Mouse (Mus musculus): Measurements from ENCODE around the gene Phospho1. TPM values are rescaled to one million over a fixed set of nuclear protein-coding genes. Genes with fewer than 3 reads are reported as not detected.

Phospho1 gene
- polyA plus RNA-seq, 1 experiment from 2014 or later = 4.6 TPM

- Histone ChIP-seq H3K27ac (no peak overlapping the region), H3K36me3 (no peaks in the 10 kb centered on the region), H3K4me1 (peaks cover 30% of the 10 kb centered on the region), H3K27me3 (peaks cover 96% of the 10 kb centered on the region), H3K9me3 (no peaks in the 10 kb centered on the region), H3K4me2 (no peak overlapping the region), H3K4me3 (no peak overlapping the region), H3K9ac (no peak overlapping the region)
- 75% methylated on average over 11 of the region's 11 CpGs for WGBS
- ATAC-seq (ENCODE audit: insufficient number of reproducible peaks, insufficient read depth, low FRiP score, low TSS enrichment, low read depth) = no peak
Measured at GRCm38 (mm10) chr11:95828181-95828964, 4.1 kb downstream of the Phospho1 start.

DNA sequence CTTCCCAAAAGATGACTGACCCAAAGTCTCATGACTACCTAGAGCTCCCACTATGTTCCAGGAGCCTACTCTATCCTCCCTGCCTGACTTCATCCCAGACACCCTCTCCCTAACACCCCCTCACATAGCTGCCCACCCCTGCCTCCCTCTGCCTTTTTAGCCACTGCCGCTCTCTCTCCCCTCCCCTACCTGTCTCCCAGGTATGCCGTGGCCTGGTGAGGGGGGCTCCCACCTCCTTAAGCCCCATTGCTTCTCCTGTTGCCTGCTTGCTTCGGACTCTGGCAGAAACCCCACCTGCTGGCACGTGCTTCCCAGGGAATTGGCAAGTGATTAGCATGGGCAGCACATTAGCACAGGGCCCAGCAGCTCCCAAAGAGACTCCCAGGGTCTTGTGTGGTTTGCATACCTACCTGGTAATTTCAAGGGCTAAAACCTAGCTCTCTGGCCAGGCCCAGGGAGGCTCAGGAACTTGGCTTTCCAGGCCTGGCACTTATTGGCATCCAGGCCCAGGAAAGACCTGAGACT is 5.3 kb downstream of the Phospho1 start:
- no peak for ATAC-seq (ENCODE audit: insufficient number of reproducible peaks, insufficient read depth, low FRiP score, low TSS enrichment, low read depth)
- 0 out of 2 replicates have a peak overlapping the region, but pooled peaks have one; percentile 61 for H3K9ac ChIP-seq
- H3K36me3 ChIP-seq = no peaks in the 10 kb centered on the region
- WGBS = 35% methylated on average over 4 of the region's 4 CpGs
- H3K9me3 ChIP-seq = no peaks in the 10 kb centered on the region
- H3K27me3 ChIP-seq = peaks cover 98% of the 10 kb centered on the region
- H3K4me1 ChIP-seq = peaks cover 39% of the 10 kb centered on the region
- peak overlapping the region; percentile 36 for H3K4me3 ChIP-seq
- H3K27ac ChIP-seq = no peak overlapping the region
- peak overlapping the region; percentile 60; the same call in 1 of the 2 replicates for H3K4me2 ChIP-seq

DNA sequence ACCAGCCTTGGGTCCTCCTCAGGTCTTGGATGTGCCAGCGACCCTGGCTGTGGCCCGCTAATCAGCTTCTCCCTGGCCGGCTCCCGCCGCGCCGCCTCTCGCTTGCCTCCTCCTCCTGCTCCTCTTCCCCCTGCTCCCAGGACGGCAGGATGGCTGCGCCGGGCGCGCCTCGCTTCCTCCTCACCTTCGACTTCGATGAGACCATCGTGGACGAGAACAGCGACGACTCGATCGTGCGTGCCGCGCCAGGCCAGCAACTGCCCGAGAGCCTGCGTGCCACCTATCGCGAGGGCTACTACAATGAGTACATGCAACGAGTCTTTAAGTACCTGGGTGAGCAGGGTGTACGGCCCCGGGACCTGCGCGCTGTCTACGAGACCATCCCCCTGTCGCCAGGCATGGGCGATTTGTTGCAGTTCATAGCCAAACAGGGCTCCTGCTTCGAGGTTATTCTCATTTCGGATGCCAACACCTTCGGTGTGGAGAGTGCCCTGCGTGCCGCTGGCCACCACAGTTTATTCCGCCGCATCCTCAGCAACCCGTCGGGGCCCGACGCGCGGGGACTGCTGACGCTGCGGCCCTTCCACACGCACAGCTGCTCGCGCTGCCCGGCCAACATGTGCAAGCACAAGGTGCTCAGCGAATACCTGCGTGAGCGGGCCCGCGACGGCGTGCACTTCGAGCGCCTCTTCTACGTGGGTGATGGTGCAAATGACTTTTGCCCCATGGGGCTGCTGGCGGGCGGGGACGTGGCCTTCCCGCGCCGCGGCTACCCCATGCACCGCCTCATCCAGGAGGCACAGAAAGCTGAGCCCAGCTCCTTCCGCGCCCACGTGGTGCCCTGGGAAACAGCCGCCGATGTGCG is 6.3 kb downstream of the Phospho1 start:
- H3K4me3 ChIP-seq = peak overlapping the region; percentile 36
- H3K4me1 ChIP-seq = peaks cover 37% of the 10 kb centered on the region
- WGBS = 2% methylated on average over 80 of the region's 80 CpGs
- H3K36me3 ChIP-seq = no peaks in the 10 kb centered on the region
- no peaks in the 10 kb centered on the region for H3K9me3 ChIP-seq
- H3K27ac ChIP-seq = no peak overlapping the region
- peak overlapping the region; percentile 60 for H3K4me2 ChIP-seq
- H3K27me3 ChIP-seq = peaks cover 98% of the 10 kb centered on the region
- peak overlapping the region; percentile 61 for H3K9ac ChIP-seq
- ATAC-seq (ENCODE audit: insufficient number of reproducible peaks, insufficient read depth, low FRiP score, low TSS enrichment, low read depth) = no peak

GRCm38 (mm10) chr11:95831276-95831619 is 6.9 kb downstream of the Phospho1 start:
- Histone ChIP-seq H3K4me2 (peak overlapping the region; percentile 60), H3K36me3 (no peaks in the 10 kb centered on the region), H3K4me3 (peak overlapping the region; percentile 36), H3K27me3 (peaks cover 99% of the 10 kb centered on the region), H3K27ac (no peak overlapping the region), H3K4me1 (peaks cover 37% of the 10 kb centered on the region), H3K9ac (0 out of 2 replicates have a peak overlapping the region, but pooled peaks have one; percentile 61), H3K9me3 (no peaks in the 10 kb centered on the region)
- WGBS = 3% methylated on average over 10 of the region's 10 CpGs
- ATAC-seq (ENCODE audit: insufficient number of reproducible peaks, insufficient read depth, low FRiP score, low TSS enrichment, low read depth) = no peak

- 3% methylated on average over 15 of the region's 15 CpGs for WGBS
- H3K4me1 ChIP-seq = peaks cover 41% of the 10 kb centered on the region
- H3K9me3 ChIP-seq = no peaks in the 10 kb centered on the region
- no peaks in the 10 kb centered on the region for H3K36me3 ChIP-seq
- peak overlapping the region; percentile 60 for H3K4me2 ChIP-seq
- peak overlapping the region; percentile 36 for H3K4me3 ChIP-seq
- H3K27me3 ChIP-seq = peaks cover 99% of the 10 kb centered on the region
- no peak overlapping the region for H3K27ac ChIP-seq
- ATAC-seq (ENCODE audit: insufficient number of reproducible peaks, insufficient read depth, low FRiP score, low TSS enrichment, low read depth) = no peak
- H3K9ac ChIP-seq = 0 out of 2 replicates have a peak overlapping the region, but pooled peaks have one; percentile 61
Measured at GRCm38 (mm10) chr11:95831641-95832040, 7.3 kb downstream of the Phospho1 start.

DNA sequence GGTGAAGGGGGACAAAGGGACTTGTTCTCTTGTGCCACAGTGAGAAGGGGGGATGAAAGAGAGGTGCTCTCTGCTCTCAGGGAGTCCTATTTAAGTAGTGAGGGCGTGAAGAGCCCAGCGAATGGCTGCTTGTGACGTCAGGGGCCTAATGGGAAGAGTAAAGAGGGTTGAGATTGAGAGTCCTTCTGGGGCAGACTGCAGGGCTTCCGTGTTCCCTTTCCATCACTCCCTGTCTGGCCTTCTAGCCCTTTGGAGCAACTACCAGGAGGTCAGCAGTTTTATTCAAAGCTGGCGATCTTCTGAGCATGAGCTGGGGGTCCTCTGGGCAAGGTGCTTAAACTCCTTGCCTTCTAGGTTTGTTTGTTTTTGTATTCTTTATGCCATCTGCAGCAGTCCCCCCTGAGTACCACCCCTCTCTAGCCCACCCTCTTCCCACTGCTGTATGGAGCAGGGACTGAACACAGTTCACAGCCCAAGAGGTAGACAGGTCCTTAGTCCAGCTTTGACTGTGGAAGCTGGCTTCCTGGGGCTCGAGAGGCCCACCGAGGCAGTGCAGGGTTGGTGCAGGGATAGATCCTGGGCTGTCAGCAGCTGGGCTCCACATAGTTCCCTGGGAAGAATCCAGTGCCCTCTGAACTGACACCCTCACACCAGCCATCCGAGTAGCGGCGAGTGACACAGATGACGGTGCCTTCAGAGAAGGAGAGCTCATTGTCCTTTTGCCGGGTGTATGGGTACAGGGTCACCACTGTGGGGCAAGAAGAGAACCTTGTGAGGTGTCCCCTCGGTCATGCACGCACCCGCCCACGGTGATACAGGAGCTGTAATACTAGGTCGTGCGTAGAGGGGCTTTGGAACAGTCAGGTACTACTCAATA is 8.1 kb downstream of the Phospho1 start:
- H3K27me3 ChIP-seq = peaks cover 99% of the 10 kb centered on the region
- 29% methylated on average over 18 of the region's 18 CpGs for WGBS
- H3K4me1 ChIP-seq = peaks cover 48% of the 10 kb centered on the region
- H3K9ac ChIP-seq = no peak overlapping the region
- ATAC-seq (ENCODE audit: insufficient number of reproducible peaks, insufficient read depth, low FRiP score, low TSS enrichment, low read depth) = no peak
- no peaks in the 10 kb centered on the region for H3K9me3 ChIP-seq
- H3K36me3 ChIP-seq = no peaks in the 10 kb centered on the region
- no peak overlapping the region for H3K4me2 ChIP-seq
- no peak overlapping the region for H3K27ac ChIP-seq
- 0 out of 2 replicates have a peak overlapping the region, but pooled peaks have one; percentile 6 for H3K4me3 ChIP-seq

DNA sequence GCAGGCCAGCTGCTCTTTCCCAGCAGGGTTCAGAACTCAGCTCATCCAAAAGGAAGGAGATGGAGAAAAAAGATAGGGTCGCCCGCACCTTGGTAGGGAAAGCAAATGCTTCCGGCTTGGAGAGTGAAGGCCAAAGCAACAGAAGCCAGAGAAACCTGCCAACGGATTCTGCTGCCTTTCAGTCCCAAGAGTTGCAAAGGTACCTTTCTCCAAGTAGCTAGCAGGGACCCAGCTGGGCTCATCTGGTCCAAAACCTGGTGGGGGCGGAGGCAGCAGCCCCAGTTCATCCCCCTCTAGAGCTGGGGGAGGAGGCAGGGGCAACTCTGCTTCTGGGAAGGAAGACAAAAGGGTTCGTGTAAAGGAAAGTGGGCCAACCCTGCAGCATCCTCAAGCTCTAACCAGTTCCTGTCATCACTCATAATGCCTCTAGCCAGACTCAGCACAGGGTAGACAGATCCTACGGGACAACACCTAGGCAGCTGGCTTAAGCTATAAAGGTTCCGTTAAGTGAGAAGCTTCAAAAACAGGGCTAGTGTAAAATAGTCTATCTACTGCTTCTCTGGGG is 8.8 kb downstream of the Phospho1 start:
- Histone ChIP-seq H3K9ac (no peak overlapping the region), H3K27ac (no peak overlapping the region), H3K27me3 (peaks cover 94% of the 10 kb centered on the region), H3K4me1 (peaks cover 51% of the 10 kb centered on the region), H3K9me3 (no peaks in the 10 kb centered on the region), H3K36me3 (no peaks in the 10 kb centered on the region), H3K4me2 (no peak overlapping the region), H3K4me3 (0 out of 2 replicates have a peak overlapping the region, but pooled peaks have one; percentile 6)
- 16% methylated on average over 8 of the region's 8 CpGs for WGBS
- ATAC-seq (ENCODE audit: insufficient number of reproducible peaks, insufficient read depth, low FRiP score, low TSS enrichment, low read depth) = no peak

DNA sequence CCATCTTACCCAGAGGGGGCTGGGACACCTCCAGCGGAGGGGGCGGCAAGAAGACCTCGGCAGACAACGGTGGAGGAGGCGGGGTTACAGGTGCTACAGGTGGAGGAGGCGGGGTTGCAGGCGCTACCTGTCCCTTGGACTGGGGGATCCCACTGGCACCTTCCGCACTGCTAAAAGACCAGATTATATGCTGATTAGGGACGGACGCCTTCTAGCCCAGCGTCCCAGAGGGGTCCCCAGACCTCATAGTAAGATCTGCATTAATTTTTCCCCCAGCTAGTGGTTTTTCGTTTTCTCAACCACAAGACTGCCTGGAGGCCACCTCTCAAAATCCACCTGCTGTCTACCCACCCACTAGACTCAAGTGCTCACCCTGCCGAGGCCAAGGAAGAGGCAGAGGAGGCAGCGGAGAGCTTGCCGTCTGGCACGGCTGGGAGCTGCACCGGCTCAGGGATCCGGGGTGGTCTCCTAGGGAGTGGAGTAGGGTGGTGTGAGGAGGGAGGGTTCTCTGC is 9.4 kb downstream of the Phospho1 start:
- Histone ChIP-seq H3K4me3 (peak overlapping the region; percentile 6; the same call in 1 of the 2 replicates), H3K9me3 (no peaks in the 10 kb centered on the region), H3K4me1 (peaks cover 51% of the 10 kb centered on the region), H3K36me3 (no peaks in the 10 kb centered on the region), H3K27ac (no peak overlapping the region), H3K27me3 (peaks cover 88% of the 10 kb centered on the region), H3K4me2 (no peak overlapping the region), H3K9ac (no peak overlapping the region)
- ATAC-seq (ENCODE audit: insufficient number of reproducible peaks, insufficient read depth, low FRiP score, low TSS enrichment, low read depth) = no peak
- WGBS = 8% methylated on average over 18 of the region's 18 CpGs

- no peak overlapping the region for H3K9ac ChIP-seq
- H3K9me3 ChIP-seq = no peaks in the 10 kb centered on the region
- peak overlapping the region; percentile 6; the same call in 1 of the 2 replicates for H3K4me3 ChIP-seq
- WGBS = 2% methylated on average over 22 of the region's 22 CpGs
- ATAC-seq (ENCODE audit: insufficient number of reproducible peaks, insufficient read depth, low FRiP score, low TSS enrichment, low read depth) = no peak
- H3K4me2 ChIP-seq = peak overlapping the region; percentile 24; the same call in 1 of the 2 replicates
- peaks cover 51% of the 10 kb centered on the region for H3K4me1 ChIP-seq
- no peak overlapping the region for H3K27ac ChIP-seq
- H3K27me3 ChIP-seq = peaks cover 83% of the 10 kb centered on the region
- no peaks in the 10 kb centered on the region for H3K36me3 ChIP-seq
Measured at GRCm38 (mm10) chr11:95834143-95834667, 9.9 kb downstream of the Phospho1 start.
